Mouse (Mus musculus) G1E (cell line): ENCODE results near the gene Arsg. TPM values are rescaled to one million over a fixed set of nuclear protein-coding genes. Genes with fewer than 3 reads are reported as not detected.
"Not testable (repeated sequence)": the region's sequence is repeated elsewhere in the genome, so short reads cannot be mapped to it uniquely, and the experiment has no call there.

Experiments
- ATAC-seq: 2 replicates; pipeline ENCODE4 v1.8.0; 2016; ENCODE audit warnings: mild to moderate bottlenecking; ENCODE audit not compliant: insufficient number of reproducible peaks, poor library complexity, low FRiP score, severe bottlenecking; ENCODE audit errors: extremely low read depth
- DNase-seq: peaks from one replicate; pipeline ENCODE4 v3.0.0; 2012; ENCODE audit warnings: low spot score
- H3K27me3 ChIP-seq: 2 replicates; pipeline ENCODE4 v1.6.1; 2012; ENCODE audit warnings: mild to moderate bottlenecking, low read length, inconsistent platforms; ENCODE audit not compliant: insufficient read depth
- H3K36me3 ChIP-seq: replicated peaks from 2 replicates; pipeline ENCODE3; 2012; ENCODE audit warnings: mild to moderate bottlenecking, inconsistent platforms
- H3K4me1 ChIP-seq: 2 replicates; pipeline ENCODE4 v1.6.1; 2012; ENCODE audit warnings: low read depth, low read length, inconsistent platforms, mixed read lengths; ENCODE audit not compliant: insufficient read depth
- H3K4me3 ChIP-seq: 2 replicates; pipeline ENCODE4 v1.5.1; 2012; ENCODE audit warnings: low read depth, mild to moderate bottlenecking, inconsistent platforms, low read length, moderate library complexity, mixed read lengths
- H3K9me3 ChIP-seq: replicated peaks from 2 replicates; pipeline ENCODE4 v1.6.1; 2012; ENCODE audit warnings: inconsistent platforms
- CTCF ChIP-seq: IDR thresholded peaks from 2 replicates; pipeline ENCODE4 v1.5.1; 2012; ENCODE audit warnings: low read depth, low read length, inconsistent platforms, mixed read lengths
- GATA1 ChIP-seq: IDR thresholded peaks from 2 replicates; pipeline ENCODE4 v1.6.1; 2012; ENCODE audit warnings: borderline replicate concordance, low read length, inconsistent platforms, mixed read lengths
- GATA2 ChIP-seq: IDR thresholded peaks from 2 replicates; pipeline ENCODE4 v1.6.1; 2012; ENCODE audit warnings: low read depth, low read length, inconsistent platforms, borderline replicate concordance
- POLR2AphosphoS5 ChIP-seq: IDR thresholded peaks from 2 replicates; pipeline ENCODE4 v1.6.1; 2012; ENCODE audit warnings: low read depth, low read length, inconsistent platforms; ENCODE audit not compliant: insufficient replicate concordance
- TAL1 ChIP-seq: conservative IDR thresholded peaks from 2 replicates; pipeline ENCODE4 v1.6.1; 2012; ENCODE audit warnings: low read depth, low read length, inconsistent platforms, mixed read lengths
- polyA plus RNA-seq: library from polyadenylated mRNA; stranded (reverse); fragments of >175 nt; gene quantifications from 2 replicates; pipeline ENCODE4 v1.2.3, GENCODE M21; 2012
- total RNA-seq, 2 experiments: library from RNA; stranded (forward) in 1 of 2; stranded (reverse) in 1 of 2; fragments of 200-1000 nt in 1 of 2; fragments of >200 nt in 1 of 2; fragmentation: Nextera tagmentation in 1 of 2; gene quantifications; 2 replicates each; pipeline ENCODE4 v1.2.3; 2014 to 2017

Gene Arsg
- total and polyA plus RNA-seq, 3 experiments: 1.0 to 6.1 (median 2.0) TPM

- TF ChIP-seq GATA1 (no peak), CTCF (no peak), POLR2AphosphoS5 (no peak), GATA2 (no peak), TAL1 (no peak)
- no peak overlapping the region for H3K4me3 ChIP-seq
- ATAC-seq: no peak
- H3K36me3 ChIP-seq: peaks cover 6% of the 10 kb centered on the region
- H3K9me3 ChIP-seq: no peaks in the 10 kb centered on the region
- no peak for DNase-seq
- no peaks in the 10 kb centered on the region for H3K27me3 ChIP-seq
- H3K4me1 ChIP-seq: peaks cover 49% of the 10 kb centered on the region
These were observed 15.0 kb downstream of the Arsg start for GRCm38 (mm10) chr11:109487991-109488684.

- no peak for ATAC-seq
- peaks cover 63% of the 10 kb centered on the region for H3K4me1 ChIP-seq
- no peak for DNase-seq
- H3K9me3 ChIP-seq: no peaks in the 10 kb centered on the region
- TF ChIP-seq TAL1 (no peak), GATA2 (no peak), GATA1 (no peak), CTCF (no peak), POLR2AphosphoS5 (no peak)
- peaks cover 7% of the 10 kb centered on the region for H3K36me3 ChIP-seq
- H3K4me3 ChIP-seq: no peak overlapping the region
- no peaks in the 10 kb centered on the region for H3K27me3 ChIP-seq
These were observed 16.6 kb downstream of the Arsg start for GRCm38 (mm10) chr11:109489763-109490162.

GRCm38 (mm10) chr11:109491844-109492243, 18.7 kb downstream of the Arsg start:
- Histone ChIP-seq H3K4me1 (peaks cover 66% of the 10 kb centered on the region), H3K4me3 (no peak overlapping the region), H3K27me3 (no peaks in the 10 kb centered on the region), H3K9me3 (no peaks in the 10 kb centered on the region), H3K36me3 (peaks cover 9% of the 10 kb centered on the region)
- DNase-seq (no peak), ATAC-seq (no peak)
- TF ChIP-seq CTCF: no peak
- no peak for TF ChIP-seq GATA2
- no peak for TF ChIP-seq POLR2AphosphoS5
- TF ChIP-seq GATA1: no peak
- no peak for TF ChIP-seq TAL1

GRCm38 (mm10) chr11:109492847-109493464, 19.8 kb downstream of the Arsg start:
- peak; percentile 42; the same call in 1 of the 2 replicates for TF ChIP-seq TAL1
- not testable (repeated sequence) for H3K27me3 ChIP-seq, H3K36me3 ChIP-seq, H3K9me3 ChIP-seq, H3K4me3 ChIP-seq
- peaks cover 76% of the 10 kb centered on the region for H3K4me1 ChIP-seq
- ATAC-seq (peak; percentile 43), DNase-seq (peak; percentile 28)

GRCm38 (mm10) chr11:109494890-109495770, 22.0 kb downstream of the Arsg start:
- TF ChIP-seq CTCF: no peak
- TF ChIP-seq TAL1: no peak
- TF ChIP-seq POLR2AphosphoS5: no peak
- TF ChIP-seq GATA1: no peak
- no peak for TF ChIP-seq GATA2
- Histone ChIP-seq H3K36me3 (peaks cover 22% of the 10 kb centered on the region), H3K4me3 (peak overlapping the region; percentile 54; the same call in 1 of the 2 replicates), H3K9me3 (no peaks in the 10 kb centered on the region), H3K4me1 (peaks cover 84% of the 10 kb centered on the region), H3K27me3 (no peaks in the 10 kb centered on the region)
- DNase-seq: no peak
- peak; percentile 9; the same call in 1 of the 2 replicates for ATAC-seq

- Histone ChIP-seq H3K9me3 (no peaks in the 10 kb centered on the region), H3K27me3 (no peaks in the 10 kb centered on the region), H3K36me3 (peaks cover 22% of the 10 kb centered on the region), H3K4me3 (peak overlapping the region; percentile 67; the same call in 1 of the 2 replicates), H3K4me1 (peaks cover 87% of the 10 kb centered on the region)
- DNase-seq (peak; percentile 70), ATAC-seq (peak; percentile 66)
- no peak for TF ChIP-seq GATA2
- no peak for TF ChIP-seq GATA1
- no peak for TF ChIP-seq CTCF
- no peak for TF ChIP-seq POLR2AphosphoS5
- no peak; the same call in 1 of the 2 replicates for TF ChIP-seq TAL1
These were observed 22.7 kb downstream of the Arsg start for GRCm38 (mm10) chr11:109495771-109496474.
